1 mouse cellular context compared by ENCODE assay signal in the genomic region with DNA sequence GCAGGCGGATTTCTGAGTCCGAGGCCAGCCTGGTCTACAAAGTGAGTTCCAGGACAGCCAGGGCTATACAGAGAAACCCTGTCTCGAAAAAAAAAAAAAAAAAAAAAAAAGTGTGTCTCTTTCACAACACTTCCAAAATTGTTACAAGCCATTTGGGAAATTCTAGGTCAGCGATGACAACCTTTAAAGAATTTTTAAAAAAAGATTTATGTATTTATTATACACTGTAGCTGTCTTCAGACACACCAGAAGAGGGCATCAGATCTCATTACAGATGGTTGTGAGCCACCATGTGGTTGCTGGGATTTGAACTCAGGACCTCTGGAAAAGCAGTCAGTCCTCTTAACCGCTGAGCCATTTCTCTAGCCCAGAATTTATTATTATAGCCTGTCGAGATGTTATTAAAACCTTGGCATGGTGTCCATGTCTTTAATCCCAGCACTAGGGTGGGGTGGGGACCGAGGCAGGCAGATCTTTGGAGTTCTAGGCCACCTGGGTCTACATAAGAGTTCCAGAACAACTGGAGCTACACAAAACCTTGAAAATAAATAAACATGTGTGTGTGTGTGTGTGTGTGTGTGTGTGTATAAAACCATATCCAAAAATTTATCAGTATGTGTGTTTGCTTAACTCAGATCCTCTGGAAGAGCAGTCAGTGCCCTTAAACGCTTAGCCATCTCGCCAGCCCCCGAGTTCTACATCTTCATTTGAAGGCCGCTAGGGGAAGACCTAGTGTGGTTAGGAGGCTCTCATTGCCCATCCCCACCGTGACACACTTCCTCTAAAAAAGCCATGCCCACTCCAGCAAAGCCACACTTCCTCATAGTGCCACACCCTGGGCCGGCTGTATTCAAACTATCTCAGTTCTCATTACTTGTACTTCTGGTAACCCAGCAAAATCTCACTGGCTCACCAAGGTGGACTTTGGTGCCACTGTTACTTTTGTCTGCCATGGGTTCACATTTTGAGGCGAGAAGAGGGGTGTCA.
TF ChIP-seq lines count a peak whose summit lies in the region.

No protein-coding gene starts in this region.

TF ChIP-seq in MEL, 35 proteins besides CTCF, POLR2A, EP300 and RAD21 (continued from another document):
- TF ChIP-seq SMC3 (IDR thresholded peaks at IDR 0.05; ENCODE audit: low read depth, low read length) (peak; percentile 45), NELFE (IDR thresholded peaks at IDR 0.05; ENCODE audit: low read depth, low read length) (peak; percentile 85), MAFK (IDR thresholded peaks at IDR 0.05; ENCODE audit: borderline replicate concordance, low read depth, low read length) (no peak), KAT2A (conservative IDR thresholded peaks at IDR 0.05; ENCODE audit: low read depth, low read length) (peak; percentile 59), NRF1 (IDR thresholded peaks at IDR 0.05; ENCODE audit: insufficient read depth, low read depth, low read length, poor library complexity, severe bottlenecking) (no peak), ZMIZ1 (IDR thresholded peaks at IDR 0.05; ENCODE audit: low read depth, low read length) (peak; percentile 66), ETS1 (IDR thresholded peaks at IDR 0.05; ENCODE audit: low read depth, low read length) (peak; percentile 80; the same call in 1 of the 2 replicates), GABPA (IDR thresholded peaks at IDR 0.05; ENCODE audit: low read depth, low read length) (peak; percentile 66), POLR2AphosphoS2 (IDR thresholded peaks at IDR 0.05; ENCODE audit: low read length) (peak; percentile 77), UBTF (IDR thresholded peaks at IDR 0.05; ENCODE audit: borderline replicate concordance, insufficient read depth, low read depth, low read length) (0 out of 2 replicates have a peak, but pooled peaks have one; percentile 67), BHLHE40 (IDR thresholded peaks at IDR 0.05; ENCODE audit: borderline replicate concordance, low read depth, low read length) (no peak; the same call in 1 of the 2 replicates), CHD2 (IDR thresholded peaks at IDR 0.05; ENCODE audit: low read length) (peak; percentile 43; the same call in 1 of the 2 replicates), MYB (IDR thresholded peaks at IDR 0.05; ENCODE audit: low read depth, low read length) (no peak), ZC3H11A (IDR thresholded peaks at IDR 0.05; ENCODE audit: low read depth, low read length) (no peak; the same call in 1 of the 2 replicates), CHD1 (IDR thresholded peaks at IDR 0.05; ENCODE audit: low read depth, low read length) (no peak), MAZ (IDR thresholded peaks at IDR 0.05; ENCODE audit: low read depth, low read length) (peak; percentile 93), HCFC1 (IDR thresholded peaks at IDR 0.05; ENCODE audit: low read depth, low read length) (peak; percentile 87), ZKSCAN1 (IDR thresholded peaks at IDR 0.05; ENCODE audit: low read depth, low read length) (peak; percentile 43; the same call in 1 of the 2 replicates), JUND (IDR thresholded peaks at IDR 0.05; ENCODE audit: low read depth, low read length) (peak; percentile 70), MXI1 (IDR thresholded peaks at IDR 0.05; ENCODE audit: low read depth, low read length) (peak; percentile 95), MAX (IDR thresholded peaks at IDR 0.05; ENCODE audit: low read length) (peak; percentile 89)
